Mouse (Mus musculus): ENCODE results near the gene Procr.

DNA sequence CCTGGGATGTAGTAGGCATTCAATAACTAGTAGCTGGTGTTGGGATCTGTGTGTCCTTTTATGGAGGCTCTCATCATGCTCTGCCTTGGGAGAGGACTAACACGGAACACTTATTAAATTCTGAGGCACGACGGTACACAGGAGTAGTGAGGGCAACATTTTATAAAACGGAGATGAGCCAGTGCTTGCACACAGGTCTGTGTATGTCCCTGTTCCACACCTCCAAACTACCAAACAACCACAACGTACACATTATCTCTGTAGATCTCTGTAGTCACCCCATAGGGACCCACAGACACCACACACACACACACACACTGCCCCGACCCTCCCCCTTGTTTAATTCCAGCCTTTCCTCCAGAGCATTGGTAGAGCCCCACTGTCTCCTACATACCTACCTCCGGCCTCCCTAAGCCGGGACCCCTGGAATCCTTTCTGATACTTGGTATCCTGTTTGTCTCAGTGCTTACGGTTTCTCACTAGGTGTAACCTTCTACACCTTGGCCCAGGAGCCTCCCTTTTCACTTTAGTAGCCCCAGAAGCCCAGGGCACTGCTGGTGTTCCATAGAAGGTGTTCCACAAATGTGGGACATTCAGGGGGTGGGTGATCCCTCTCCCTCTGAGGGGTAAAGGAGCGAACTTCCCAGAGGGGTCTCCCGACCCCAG, 23.5 kb downstream of the Procr start:
- TF ChIP-seq CTCF (conservative IDR thresholded peaks at IDR 0.05; ENCODE audit: insufficient read depth, insufficient read length, low read depth, low read length) (no peak), POLR2A (IDR thresholded peaks at IDR 0.05; ENCODE audit: low read depth, low read length) (no peak)

Data from kidney, adult 2 months (tissue).